Mouse (Mus musculus) frontal cortex, postnatal 14 days (tissue): Measurements from ENCODE around the gene Eif6.
A peak's percentile ranks its signal among the peaks of the same experiment; 100 is the strongest.
"Not testable (repeated sequence)": the region's sequence is repeated elsewhere in the genome, so short reads cannot be mapped to it uniquely, and the experiment has no call there.

Source experiments
- DNase-seq, 2 experiments: peaks; one replicate each; pipeline ENCODE4 v3.0.0; 2022; ENCODE audit warnings: low spot score in 2 of 2

Gene Eif6

GRCm38 (mm10) chr2:155826630-155827424 lies at the start of gene Eif6:
Eif6 (minus strand) TSS chr2:155826925.
- DNase-seq: peak; percentile 62 to 70

GRCm38 (mm10) chr2:155873636-155874035 lies 46.9 kb upstream of the Eif6 start:
- DNase-seq: no peak

GRCm38 (mm10) chr2:155872930-155873507 lies 46.3 kb upstream of the Eif6 start:
- no peak for DNase-seq

- no peak for DNase-seq
Observed at GRCm38 (mm10) chr2:155872486-155872885, 45.8 kb upstream of the Eif6 start.

GRCm38 (mm10) chr2:155869772-155870171 lies 43.0 kb upstream of the Eif6 start:
- no peak for DNase-seq

GRCm38 (mm10) chr2:155868320-155868719 lies 41.6 kb upstream of the Eif6 start:
- DNase-seq: no peak

GRCm38 (mm10) chr2:155863301-155863867 lies 36.7 kb upstream of the Eif6 start:
- DNase-seq: no peak

- DNase-seq: peak; percentile 24 to 27
Observed at GRCm38 (mm10) chr2:155862573-155863300, 36.0 kb upstream of the Eif6 start.

GRCm38 (mm10) chr2:155861581-155861980 lies 34.9 kb upstream of the Eif6 start:
- no peak for DNase-seq

GRCm38 (mm10) chr2:155860102-155860501 lies 33.4 kb upstream of the Eif6 start:
- DNase-seq: no peak

- DNase-seq: no peak
Observed at GRCm38 (mm10) chr2:155852536-155852935, 25.8 kb upstream of the Eif6 start.

GRCm38 (mm10) chr2:155850120-155850519 lies 23.4 kb upstream of the Eif6 start:
- no peak for DNase-seq

- DNase-seq: no peak
Observed at GRCm38 (mm10) chr2:155849464-155849863, 22.7 kb upstream of the Eif6 start.

GRCm38 (mm10) chr2:155848291-155848690 lies 21.6 kb upstream of the Eif6 start:
- peak; percentile 57 to 77 for DNase-seq

GRCm38 (mm10) chr2:155846930-155847329 lies 20.2 kb upstream of the Eif6 start:
- DNase-seq: no peak

- no peak for DNase-seq
Observed at GRCm38 (mm10) chr2:155838961-155839360, 12.2 kb upstream of the Eif6 start.

GRCm38 (mm10) chr2:155837961-155838360 lies 11.2 kb upstream of the Eif6 start:
- DNase-seq: no peak

GRCm38 (mm10) chr2:155834732-155835131 lies 8.0 kb upstream of the Eif6 start, which contains the start of gene Fam83c:
Fam83c (minus strand) TSS chr2:155834854.
- DNase-seq: no peak

GRCm38 (mm10) chr2:155832087-155832486 lies 5.4 kb upstream of the Eif6 start:
- DNase-seq: not testable (repeated sequence)

GRCm38 (mm10) chr2:155831302-155831701 lies 4.6 kb upstream of the Eif6 start:
- no peak for DNase-seq

- no peak for DNase-seq
Observed at GRCm38 (mm10) chr2:155830841-155831240, 4.1 kb upstream of the Eif6 start.
